Mouse (Mus musculus) midbrain, embryonic 13.5 days (tissue): Measurements from ENCODE around the gene Cped1. TPM values are rescaled to one million over a fixed set of nuclear protein-coding genes. Genes with fewer than 3 reads are reported as not detected.

ENCODE experiments used
- ATAC-seq: fragments of 200-750 bp; cut with Nextera tagmentation; 2 replicates; pipeline ENCODE4 v1.8.0; 2017; ENCODE audit warnings: mild to moderate bottlenecking, moderate TSS enrichment, moderate library complexity
- H3K27ac ChIP-seq: fragments of 300-500 bp; sonication (generic); 2 replicates; pipeline ENCODE4 v1.5.1; 2015; ENCODE audit warnings: inconsistent platforms, mild to moderate bottlenecking, moderate library complexity
- H3K27me3 ChIP-seq: fragments of 300-500 bp; sonication (generic); 2 replicates; pipeline ENCODE4 v1.6.1; 2015; ENCODE audit warnings: mild to moderate bottlenecking, inconsistent platforms
- H3K36me3 ChIP-seq: fragments of 300-500 bp; sonication (generic); 2 replicates; pipeline ENCODE4 v1.6.1; 2015; ENCODE audit warnings: mild to moderate bottlenecking, inconsistent platforms
- H3K4me1 ChIP-seq: fragments of 300-500 bp; sonication (generic); replicated peaks from 2 replicates; pipeline ENCODE4 v1.6.1; 2015; ENCODE audit warnings: inconsistent platforms
- H3K4me2 ChIP-seq: fragments of 300-500 bp; sonication (generic); replicated peaks from 2 replicates; pipeline ENCODE4 v1.6.1; 2015; ENCODE audit warnings: moderate library complexity, mild to moderate bottlenecking, inconsistent platforms
- H3K4me3 ChIP-seq: fragments of 300-500 bp; sonication (generic); replicated peaks from 2 replicates; pipeline ENCODE4 v1.5.1; 2015; ENCODE audit warnings: mild to moderate bottlenecking, inconsistent platforms
- H3K9ac ChIP-seq: fragments of 300-500 bp; sonication (generic); replicated peaks from 2 replicates; pipeline ENCODE4 v1.6.1; 2015; ENCODE audit warnings: mild to moderate bottlenecking, inconsistent platforms
- H3K9me3 ChIP-seq: fragments of 300-500 bp; sonication (generic); 2 replicates; pipeline ENCODE4 v1.6.1; 2016; ENCODE audit warnings: mild to moderate bottlenecking, inconsistent platforms
- WGBS: fragments of 180-500 bp; shearing (Covaris S2); methylation state at CpG from one replicate; pipeline ENCODE4 v1.1.7; 2015; 5-methylcytosine and 5-hydroxymethylcytosine counted together
- polyA plus RNA-seq: library from polyadenylated mRNA; unstranded; fragments of >200 nt; fragmentation: Nextera tagmentation; extraction: Ambion mirVana; gene quantifications from 2 replicates; pipeline ENCODE4 v1.2.1, GENCODE M21; 2015

Gene Cped1
- polyA plus RNA-seq, 1 experiment from 2014 or later: 3.2 TPM

GRCm38 (mm10) chr6:22269840-22270521, 284.3 kb downstream of the Cped1 start:
- Histone ChIP-seq H3K9me3 (no peaks in the 10 kb centered on the region), H3K9ac (no peak overlapping the region), H3K4me2 (no peak overlapping the region), H3K27ac (no peak overlapping the region), H3K27me3 (no peaks in the 10 kb centered on the region), H3K36me3 (no peaks in the 10 kb centered on the region), H3K4me3 (no peak overlapping the region), H3K4me1 (no peaks in the 10 kb centered on the region)
- ATAC-seq: no peak
- 82% methylated on average over 8 of the region's 8 CpGs for WGBS

- Histone ChIP-seq H3K27ac (no peak overlapping the region), H3K4me2 (no peak overlapping the region), H3K36me3 (no peaks in the 10 kb centered on the region), H3K9ac (no peak overlapping the region), H3K4me1 (no peaks in the 10 kb centered on the region), H3K4me3 (no peak overlapping the region), H3K9me3 (no peaks in the 10 kb centered on the region), H3K27me3 (no peaks in the 10 kb centered on the region)
- ATAC-seq: no peak
- WGBS: 85% methylated on average over 3 of the region's 3 CpGs
Observed at GRCm38 (mm10) chr6:22277941-22278340, 292.2 kb downstream of the Cped1 start.

- no peaks in the 10 kb centered on the region for H3K27me3 ChIP-seq
- H3K4me2 ChIP-seq: no peak overlapping the region
- H3K4me1 ChIP-seq: no peaks in the 10 kb centered on the region
- WGBS: 68% methylated on average over 14 of the region's 14 CpGs
- no peaks in the 10 kb centered on the region for H3K36me3 ChIP-seq
- ATAC-seq: no peak
- H3K9ac ChIP-seq: no peak overlapping the region
- no peak overlapping the region for H3K4me3 ChIP-seq
- no peak overlapping the region for H3K27ac ChIP-seq
- no peaks in the 10 kb centered on the region for H3K9me3 ChIP-seq
Observed at GRCm38 (mm10) chr6:22280217-22280861, 294.6 kb downstream of the Cped1 start.

DNA sequence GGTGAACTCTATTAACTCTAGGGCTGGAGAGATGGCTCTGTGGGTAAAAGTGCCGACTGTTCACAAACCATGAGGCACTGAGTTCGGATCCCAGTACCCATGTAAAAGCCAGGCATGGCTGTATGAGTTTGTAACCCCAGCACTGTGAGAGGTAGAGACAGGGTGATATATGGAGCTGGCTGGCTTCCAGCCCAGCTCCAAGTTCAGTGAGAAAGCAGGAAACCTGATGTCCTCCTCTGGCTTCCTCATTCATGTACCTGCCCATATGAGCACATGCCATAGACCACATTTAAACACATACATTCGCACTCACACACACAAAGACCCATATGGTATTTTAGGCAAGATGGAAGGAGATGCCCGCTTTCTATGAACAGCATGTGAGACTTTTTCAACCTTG, 296.7 kb downstream of the Cped1 start:
- H3K36me3 ChIP-seq: no peaks in the 10 kb centered on the region
- no peak overlapping the region for H3K9ac ChIP-seq
- ATAC-seq: no peak
- no peaks in the 10 kb centered on the region for H3K9me3 ChIP-seq
- peaks cover 14% of the 10 kb centered on the region for H3K27me3 ChIP-seq
- WGBS: 96% methylated on average over 4 of the region's 4 CpGs
- H3K4me3 ChIP-seq: no peak overlapping the region
- no peak overlapping the region for H3K27ac ChIP-seq
- H3K4me2 ChIP-seq: no peak overlapping the region
- H3K4me1 ChIP-seq: no peaks in the 10 kb centered on the region

DNA sequence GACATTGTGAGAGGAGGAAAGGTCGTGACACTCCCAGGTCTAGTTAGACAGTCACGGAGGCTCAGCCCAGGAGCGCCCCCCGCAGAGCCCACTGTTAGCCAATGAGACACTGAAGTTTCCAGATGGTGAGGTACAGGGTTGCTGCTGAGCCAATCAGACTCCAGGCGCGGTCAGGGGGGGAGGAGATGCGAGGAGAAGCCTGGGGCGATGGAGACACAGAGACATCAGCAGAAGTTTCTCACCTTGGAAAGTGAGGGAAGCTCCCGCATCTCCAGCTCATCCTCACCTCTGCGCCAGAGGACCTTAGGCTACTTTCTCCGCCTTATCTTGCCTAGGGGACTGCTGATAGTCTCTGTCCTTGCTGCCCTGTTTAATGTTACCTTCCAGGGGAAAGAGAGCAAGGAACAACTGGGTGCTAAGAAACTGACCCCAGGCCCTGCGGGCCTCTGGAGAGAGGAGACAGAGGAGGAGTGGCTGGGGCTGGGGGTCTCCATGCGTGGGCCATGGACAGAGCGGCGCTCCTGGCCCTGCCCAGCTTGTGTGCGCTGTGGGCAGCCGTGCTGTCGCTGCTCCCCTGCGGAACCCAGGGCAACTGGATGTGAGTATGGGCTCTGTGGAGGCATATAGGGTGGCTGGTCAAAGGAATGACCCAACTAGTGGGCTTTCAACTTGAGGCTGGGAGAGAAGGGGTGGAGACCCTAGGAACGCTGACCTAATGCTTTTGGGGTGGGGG, 302.5 kb downstream of the Cped1 start, which contains the start of gene Wnt16:
Gene Wnt16 (plus strand): TSS at position 224 of the 733 bp plus-strand sequence.
- peak within 1 kb of the TSS; percentile 94 for H3K4me2 ChIP-seq
- H3K36me3 ChIP-seq: no peaks in the 10 kb centered on the region
- H3K4me1 ChIP-seq: peaks cover 22% of the 10 kb centered on the region
- 2% methylated on average over 20 of the region's 20 CpGs for WGBS
- H3K4me3 ChIP-seq: peak within 1 kb of the TSS; percentile 47
- peaks cover 56% of the 10 kb centered on the region for H3K27me3 ChIP-seq
- H3K27ac ChIP-seq: no peak within 1 kb of the TSS
- H3K9me3 ChIP-seq: no peaks in the 10 kb centered on the region
- ATAC-seq: peak; percentile 85
- H3K9ac ChIP-seq: peak within 1 kb of the TSS; percentile 60

DNA sequence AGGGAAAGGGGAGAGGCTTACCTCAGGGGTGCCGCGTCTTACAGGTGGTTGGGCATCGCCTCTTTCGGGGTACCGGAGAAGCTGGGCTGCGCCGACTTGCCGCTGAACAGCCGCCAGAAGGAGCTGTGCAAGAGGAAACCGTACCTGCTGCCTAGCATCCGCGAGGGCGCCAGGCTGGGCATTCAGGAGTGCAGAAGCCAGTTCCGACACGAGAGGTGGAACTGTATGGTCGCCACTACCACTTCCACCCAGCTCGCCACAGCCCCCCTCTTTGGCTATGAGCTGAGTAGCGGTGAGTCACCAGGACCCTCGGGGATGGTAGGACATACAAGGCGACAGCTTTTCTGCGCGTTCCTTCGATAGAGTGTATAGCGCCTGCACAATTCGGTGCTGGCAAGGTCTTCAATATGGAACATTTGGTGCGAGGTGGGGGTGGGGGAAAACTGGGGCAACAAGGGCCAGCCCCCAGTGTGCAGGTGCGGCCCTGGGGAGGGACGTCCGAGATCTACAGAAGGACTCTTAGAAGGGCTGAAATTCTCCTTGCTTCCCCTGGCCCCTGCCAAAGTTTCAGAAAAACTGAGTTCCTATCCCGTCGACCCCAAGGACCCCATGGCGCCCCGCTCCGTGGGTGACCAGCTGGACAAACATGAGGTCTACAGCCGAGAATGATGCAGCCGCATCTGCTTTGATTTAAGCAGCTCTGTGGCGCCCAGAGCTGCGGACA, 303.2 kb downstream of the Cped1 start:
- Histone ChIP-seq H3K4me1 (peaks cover 22% of the 10 kb centered on the region), H3K27me3 (peaks cover 62% of the 10 kb centered on the region), H3K9ac (peak overlapping the region; percentile 60), H3K27ac (no peak overlapping the region), H3K4me2 (peak overlapping the region; percentile 94), H3K9me3 (no peaks in the 10 kb centered on the region), H3K4me3 (peak overlapping the region; percentile 47), H3K36me3 (no peaks in the 10 kb centered on the region)
- under 1% methylated on average over 38 of the region's 38 CpGs for WGBS
- peak; percentile 85 for ATAC-seq

DNA sequence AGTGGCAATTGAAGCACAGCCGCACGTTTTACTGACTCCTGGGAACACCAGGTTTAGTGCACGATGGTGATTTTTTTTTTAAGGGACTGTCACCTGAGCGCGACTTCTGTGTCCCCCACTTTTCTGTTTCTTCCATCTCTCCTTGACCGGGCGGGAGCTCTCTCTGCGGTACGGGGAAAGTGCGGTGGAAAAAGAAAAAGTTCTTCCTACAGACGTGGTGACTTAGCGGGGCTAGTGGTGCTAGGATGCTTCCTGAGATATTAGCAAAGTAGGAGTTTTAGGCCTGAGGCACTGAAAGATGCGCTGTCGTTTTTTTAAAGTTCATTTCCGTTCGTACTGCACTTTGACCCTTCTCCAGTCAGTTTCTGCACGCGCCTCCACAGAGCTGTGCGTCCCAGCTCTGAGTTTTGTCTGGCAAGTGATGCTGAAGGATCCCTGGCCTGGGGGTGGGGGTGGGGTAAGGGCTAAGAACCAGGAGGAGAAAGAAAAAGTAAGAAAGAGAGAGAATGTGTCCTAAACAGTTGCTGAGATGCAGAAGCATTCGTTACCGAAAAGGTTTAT, 303.8 kb downstream of the Cped1 start:
- WGBS: 2% methylated on average over 21 of the region's 21 CpGs
- Histone ChIP-seq H3K9ac (peak overlapping the region; percentile 60; the same call in 1 of the 2 replicates), H3K4me3 (peak overlapping the region; percentile 47), H3K9me3 (no peaks in the 10 kb centered on the region), H3K27me3 (peaks cover 62% of the 10 kb centered on the region), H3K4me2 (peak overlapping the region; percentile 94), H3K36me3 (no peaks in the 10 kb centered on the region), H3K27ac (no peak overlapping the region), H3K4me1 (peaks cover 22% of the 10 kb centered on the region)
- no peak for ATAC-seq

DNA sequence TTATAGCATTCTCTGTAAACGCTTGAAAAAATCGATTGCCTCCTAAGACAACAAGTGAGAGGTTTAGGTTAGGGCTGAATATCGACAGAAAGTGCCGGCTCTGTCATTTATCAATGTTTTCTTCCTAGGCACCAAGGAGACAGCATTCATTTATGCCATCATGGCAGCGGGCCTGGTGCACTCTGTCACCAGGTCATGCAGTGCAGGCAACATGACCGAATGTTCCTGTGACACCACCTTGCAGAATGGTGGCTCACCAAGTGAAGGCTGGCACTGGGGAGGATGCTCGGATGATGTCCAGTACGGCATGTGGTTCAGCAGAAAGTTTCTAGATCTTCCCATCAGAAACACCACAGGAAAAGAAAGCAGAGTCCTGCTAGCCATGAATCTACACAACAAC, 305.1 kb downstream of the Cped1 start:
- ATAC-seq: no peak
- Histone ChIP-seq H3K27ac (no peak overlapping the region), H3K9ac (no peak overlapping the region), H3K4me2 (no peak overlapping the region), H3K36me3 (no peaks in the 10 kb centered on the region), H3K4me1 (peaks cover 22% of the 10 kb centered on the region), H3K27me3 (peaks cover 62% of the 10 kb centered on the region), H3K4me3 (no peak overlapping the region), H3K9me3 (no peaks in the 10 kb centered on the region)
- WGBS: 79% methylated on average over 8 of the region's 8 CpGs

- no peaks in the 10 kb centered on the region for H3K9me3 ChIP-seq
- H3K9ac ChIP-seq: no peak overlapping the region
- H3K4me3 ChIP-seq: no peak overlapping the region
- ATAC-seq: no peak
- peaks cover 22% of the 10 kb centered on the region for H3K4me1 ChIP-seq
- H3K4me2 ChIP-seq: no peak overlapping the region
- no peak overlapping the region for H3K27ac ChIP-seq
- no peaks in the 10 kb centered on the region for H3K36me3 ChIP-seq
- peaks cover 52% of the 10 kb centered on the region for H3K27me3 ChIP-seq
- 45% methylated on average over 4 of the region's 4 CpGs for WGBS
Observed at GRCm38 (mm10) chr6:22292056-22292455, 306.3 kb downstream of the Cped1 start.

- Histone ChIP-seq H3K36me3 (no peaks in the 10 kb centered on the region), H3K4me1 (peaks cover 10% of the 10 kb centered on the region), H3K27ac (no peak overlapping the region), H3K4me3 (no peak overlapping the region), H3K4me2 (no peak overlapping the region), H3K27me3 (peaks cover 33% of the 10 kb centered on the region), H3K9me3 (no peaks in the 10 kb centered on the region), H3K9ac (no peak overlapping the region)
- ATAC-seq: no peak
- 44% methylated on average over 3 of the region's 3 CpGs for WGBS
Observed at GRCm38 (mm10) chr6:22293922-22294321, 308.2 kb downstream of the Cped1 start.

DNA sequence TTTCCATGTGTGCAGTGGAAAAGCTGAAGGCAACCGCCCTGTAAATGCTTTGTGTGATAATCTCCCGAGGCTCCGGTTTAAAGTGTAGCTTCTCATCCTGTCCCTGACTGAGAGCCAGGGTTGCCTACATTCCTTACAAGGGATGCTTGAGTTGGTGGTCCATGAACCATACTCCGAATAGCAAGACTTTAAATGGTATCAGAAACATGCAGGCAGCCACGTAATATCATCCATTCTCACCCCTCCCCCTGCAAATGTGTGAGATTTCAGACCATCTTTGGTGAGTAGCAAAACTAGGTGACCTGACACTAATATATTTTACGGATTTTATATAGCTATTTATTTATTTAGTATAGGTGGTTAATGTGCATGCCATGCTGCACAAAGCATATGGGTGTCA, 311.3 kb downstream of the Cped1 start:
- ATAC-seq: no peak
- Histone ChIP-seq H3K9ac (no peak overlapping the region), H3K9me3 (no peaks in the 10 kb centered on the region), H3K4me1 (no peaks in the 10 kb centered on the region), H3K4me3 (no peak overlapping the region), H3K4me2 (no peak overlapping the region), H3K27ac (no peak overlapping the region), H3K36me3 (no peaks in the 10 kb centered on the region), H3K27me3 (peaks cover 7% of the 10 kb centered on the region)
- 88% methylated on average over 6 of the region's 6 CpGs for WGBS
